Mouse (Mus musculus) left cerebral cortex, postnatal 25 days (tissue): ENCODE measurements around the gene Krr1. TPM values are rescaled to one million over a fixed set of nuclear protein-coding genes. Genes with fewer than 3 reads are reported as not detected.

Experiments used
- DNase-seq, 2 experiments: peaks; one replicate each; pipeline ENCODE4 v3.0.0; 2022; ENCODE audit warnings: low spot score in 2 of 2, mixed read lengths in 1 of 2
- intact Hi-C: fragments of 180-260 bp; cut with DNase I; formaldehyde crosslinking; loops from one replicate; pipeline ENCODE4 v1.15.1; 2025
- total RNA-seq, 2 experiments: library from RNA; stranded (reverse); gene quantifications; 2 replicates each; pipeline ENCODE4 v1.2.3; 2021

Krr1 gene
- 10 to 100 TPM; 32.6 to 39.8 TPM for total RNA-seq

- intact Hi-C loops: no loop called here
- DNase-seq: peak; percentile 86 to 96
Observed at GRCm38 (mm10) chr10:111972542-111973361, at the start of gene Krr1. Gene Krr1, plus strand, starts transcription at chr10:111972664.

GRCm38 (mm10) chr10:111923503-111924135, 48.8 kb upstream of the Krr1 start:
- intact Hi-C loops: loop anchor here (10.0 kb wide), 1 partner anchor 699 kb away; no protein-coding TSS in a partner anchor
- DNase-seq: no peak

- intact Hi-C loops: loop anchor here (10.0 kb wide), 1 partner anchor 699 kb away; no protein-coding TSS in a partner anchor
Observed at GRCm38 (mm10) chr10:111924141-111924540, 48.3 kb upstream of the Krr1 start.

GRCm38 (mm10) chr10:111924716-111925488, 47.6 kb upstream of the Krr1 start:
- intact Hi-C loops: loop anchor here (1.0 to 10.0 kb wide), 2 partner anchors 422 to 700 kb away; no protein-coding TSS in a partner anchor
- DNase-seq: no peak

More at GRCm38 (mm10) chr10:111924141-111924540, 48.3 kb upstream of the Krr1 start:
- DNase-seq: no peak

GRCm38 (mm10) chr10:111925489-111925860, 47.0 kb upstream of the Krr1 start:
- intact Hi-C loops: loop anchor here (1.0 to 10.0 kb wide), 2 partner anchors 422 to 701 kb away; no protein-coding TSS in a partner anchor
- peak; percentile 89 to 93 for DNase-seq

- intact Hi-C loops: no loop called here
- no peak for DNase-seq
Observed at GRCm38 (mm10) chr10:111932621-111933345, 39.7 kb upstream of the Krr1 start.

GRCm38 (mm10) chr10:111935207-111935606, 37.3 kb upstream of the Krr1 start:
- DNase-seq: no peak
- intact Hi-C loops: no loop called here

GRCm38 (mm10) chr10:111936021-111936420, 36.4 kb upstream of the Krr1 start:
- intact Hi-C loops: no loop called here
- no peak for DNase-seq

GRCm38 (mm10) chr10:111936491-111937145, 35.8 kb upstream of the Krr1 start:
- DNase-seq: no peak

GRCm38 (mm10) chr10:111937146-111937534, 35.3 kb upstream of the Krr1 start:
- DNase-seq: no peak
- intact Hi-C loops: no loop called here

More at GRCm38 (mm10) chr10:111936491-111937145, 35.8 kb upstream of the Krr1 start:
- intact Hi-C loops: no loop called here

GRCm38 (mm10) chr10:111943026-111943425, 29.4 kb upstream of the Krr1 start:
- no peak for DNase-seq
- intact Hi-C loops: no loop called here

- peak in 1 of 2 experiments; percentile 41 for DNase-seq
- intact Hi-C loops: no loop called here
Observed at GRCm38 (mm10) chr10:111945563-111945962, 26.9 kb upstream of the Krr1 start.

GRCm38 (mm10) chr10:111948041-111948440, 24.4 kb upstream of the Krr1 start:
- no peak for DNase-seq
- intact Hi-C loops: no loop called here

- DNase-seq: no peak
- intact Hi-C loops: no loop called here
Observed at GRCm38 (mm10) chr10:111949008-111949407, 23.5 kb upstream of the Krr1 start.

- intact Hi-C loops: loop anchor here (5.0 kb wide), 1 partner anchor 649 kb away; no protein-coding TSS in a partner anchor
- DNase-seq: no peak
Observed at GRCm38 (mm10) chr10:111955836-111956235, 16.6 kb upstream of the Krr1 start.

GRCm38 (mm10) chr10:111957271-111958045, 15.0 kb upstream of the Krr1 start:
- intact Hi-C loops: loop anchor here (1.0 to 5.0 kb wide), 2 partner anchors 454 to 650 kb away; no protein-coding TSS in a partner anchor
- peak; percentile 75 to 89 for DNase-seq

GRCm38 (mm10) chr10:111958046-111958421, 14.4 kb upstream of the Krr1 start:
- no peak for DNase-seq
- intact Hi-C loops: loop anchor here (5.0 kb wide), 1 partner anchor 651 kb away; no protein-coding TSS in a partner anchor

- intact Hi-C loops: loop anchor here (5.0 kb wide), 1 partner anchor 652 kb away; no protein-coding TSS in a partner anchor
- no peak for DNase-seq
Observed at GRCm38 (mm10) chr10:111959353-111959752, 13.1 kb upstream of the Krr1 start.
